Mouse (Mus musculus) cerebellum, adult 2 months (tissue): ENCODE data around the gene Hmcn2.

Source experiments
- CTCF ChIP-seq: fragments of 200-500 bp; IDR thresholded peaks from 2 replicates; pipeline ENCODE4 v1.5.1; 2011; ENCODE audit warnings: low read depth, mild to moderate bottlenecking, control low read depth, low read length, moderate library complexity, borderline replicate concordance; ENCODE audit not compliant: insufficient read depth
- POLR2A ChIP-seq: fragments of 200-500 bp; IDR thresholded peaks from 2 replicates; pipeline ENCODE4 v1.6.1; 2011; ENCODE audit warnings: low read length, control low read depth, borderline replicate concordance; ENCODE audit not compliant: insufficient read depth

- TF ChIP-seq POLR2A: no peak
- no peak for TF ChIP-seq CTCF
These were observed 34.6 kb downstream of the Hmcn2 start for GRCm38 (mm10) chr2:31348850-31349249.
